Mouse (Mus musculus): Measurements from ENCODE around the gene Slc7a6os. TPM values are rescaled to one million over a fixed set of nuclear protein-coding genes. Genes with fewer than 3 reads are reported as not detected.

The Slc7a6os gene
- polyA plus RNA-seq, 1 experiment, result 34.0 TPM

- Histone ChIP-seq H3K4me3 (ENCODE audit: insufficient read depth, low read length) (no peak overlapping the region), H3K27ac (ENCODE audit: insufficient read depth, low read length) (peak overlapping the region; percentile 66), H3K4me1 (ENCODE audit: control insufficient read depth, insufficient read depth, low read length) (no peaks in the 10 kb centered on the region; the same call in 1 of the 2 replicates)
- TF ChIP-seq CTCF (IDR thresholded peaks at IDR 0.05; ENCODE audit: borderline replicate concordance, insufficient read depth, low read length), result no peak
- no peak for TF ChIP-seq POLR2A (IDR thresholded peaks at IDR 0.05; ENCODE audit: low read depth, low read length)
These were observed 25.0 kb downstream of the Slc7a6os start for GRCm38 (mm10) chr8:106185628-106186270.

- TF ChIP-seq POLR2A (IDR thresholded peaks at IDR 0.05; ENCODE audit: low read depth, low read length) (no peak), CTCF (IDR thresholded peaks at IDR 0.05; ENCODE audit: borderline replicate concordance, insufficient read depth, low read length) (no peak)
- Histone ChIP-seq H3K27ac (ENCODE audit: insufficient read depth, low read length) (no peak overlapping the region), H3K4me3 (ENCODE audit: insufficient read depth, low read length) (no peak overlapping the region), H3K4me1 (ENCODE audit: control insufficient read depth, insufficient read depth, low read length) (peaks cover 4% of the 10 kb centered on the region; the same call in 1 of the 2 replicates)
These were observed 32.3 kb downstream of the Slc7a6os start for GRCm38 (mm10) chr8:106178428-106178827.

- no peak overlapping the region for H3K4me3 ChIP-seq (ENCODE audit: insufficient read depth, low read length)
- no peak overlapping the region for H3K27ac ChIP-seq (ENCODE audit: insufficient read depth, low read length)
- peaks cover 4% of the 10 kb centered on the region; the same call in 1 of the 2 replicates for H3K4me1 ChIP-seq (ENCODE audit: control insufficient read depth, insufficient read depth, low read length)
- TF ChIP-seq CTCF (IDR thresholded peaks at IDR 0.05; ENCODE audit: borderline replicate concordance, insufficient read depth, low read length) (no peak), POLR2A (IDR thresholded peaks at IDR 0.05; ENCODE audit: low read depth, low read length) (no peak)
These were observed 33.1 kb downstream of the Slc7a6os start for GRCm38 (mm10) chr8:106177594-106177993.

- Histone ChIP-seq H3K4me3 (ENCODE audit: insufficient read depth, low read length) (no peak overlapping the region), H3K4me1 (ENCODE audit: control insufficient read depth, insufficient read depth, low read length) (peaks cover 4% of the 10 kb centered on the region; the same call in 1 of the 2 replicates), H3K27ac (ENCODE audit: insufficient read depth, low read length) (no peak overlapping the region)
- no peak for TF ChIP-seq POLR2A (IDR thresholded peaks at IDR 0.05; ENCODE audit: low read depth, low read length)
- TF ChIP-seq CTCF (IDR thresholded peaks at IDR 0.05; ENCODE audit: borderline replicate concordance, insufficient read depth, low read length), result no peak
These were observed 33.8 kb downstream of the Slc7a6os start for GRCm38 (mm10) chr8:106176891-106177290.

GRCm38 (mm10) chr8:106173566-106173965 is 37.2 kb downstream of the Slc7a6os start:
- Histone ChIP-seq H3K4me1 (ENCODE audit: control insufficient read depth, insufficient read depth, low read length) (peaks cover 4% of the 10 kb centered on the region; the same call in 1 of the 2 replicates), H3K4me3 (ENCODE audit: insufficient read depth, low read length) (no peak overlapping the region), H3K27ac (ENCODE audit: insufficient read depth, low read length) (no peak overlapping the region)
- no peak for TF ChIP-seq POLR2A (IDR thresholded peaks at IDR 0.05; ENCODE audit: low read depth, low read length)
- no peak for TF ChIP-seq CTCF (IDR thresholded peaks at IDR 0.05; ENCODE audit: borderline replicate concordance, insufficient read depth, low read length)

GRCm38 (mm10) chr8:106169934-106170480 is 40.7 kb downstream of the Slc7a6os start:
- Histone ChIP-seq H3K27ac (ENCODE audit: insufficient read depth, low read length) (peak overlapping the region; percentile 17; the same call in 1 of the 2 replicates), H3K4me1 (ENCODE audit: control insufficient read depth, insufficient read depth, low read length) (no peaks in the 10 kb centered on the region), H3K4me3 (ENCODE audit: insufficient read depth, low read length) (peak overlapping the region; percentile 74)
- no peak for TF ChIP-seq CTCF (IDR thresholded peaks at IDR 0.05; ENCODE audit: borderline replicate concordance, insufficient read depth, low read length)
- no peak for TF ChIP-seq POLR2A (IDR thresholded peaks at IDR 0.05; ENCODE audit: low read depth, low read length)

DNA sequence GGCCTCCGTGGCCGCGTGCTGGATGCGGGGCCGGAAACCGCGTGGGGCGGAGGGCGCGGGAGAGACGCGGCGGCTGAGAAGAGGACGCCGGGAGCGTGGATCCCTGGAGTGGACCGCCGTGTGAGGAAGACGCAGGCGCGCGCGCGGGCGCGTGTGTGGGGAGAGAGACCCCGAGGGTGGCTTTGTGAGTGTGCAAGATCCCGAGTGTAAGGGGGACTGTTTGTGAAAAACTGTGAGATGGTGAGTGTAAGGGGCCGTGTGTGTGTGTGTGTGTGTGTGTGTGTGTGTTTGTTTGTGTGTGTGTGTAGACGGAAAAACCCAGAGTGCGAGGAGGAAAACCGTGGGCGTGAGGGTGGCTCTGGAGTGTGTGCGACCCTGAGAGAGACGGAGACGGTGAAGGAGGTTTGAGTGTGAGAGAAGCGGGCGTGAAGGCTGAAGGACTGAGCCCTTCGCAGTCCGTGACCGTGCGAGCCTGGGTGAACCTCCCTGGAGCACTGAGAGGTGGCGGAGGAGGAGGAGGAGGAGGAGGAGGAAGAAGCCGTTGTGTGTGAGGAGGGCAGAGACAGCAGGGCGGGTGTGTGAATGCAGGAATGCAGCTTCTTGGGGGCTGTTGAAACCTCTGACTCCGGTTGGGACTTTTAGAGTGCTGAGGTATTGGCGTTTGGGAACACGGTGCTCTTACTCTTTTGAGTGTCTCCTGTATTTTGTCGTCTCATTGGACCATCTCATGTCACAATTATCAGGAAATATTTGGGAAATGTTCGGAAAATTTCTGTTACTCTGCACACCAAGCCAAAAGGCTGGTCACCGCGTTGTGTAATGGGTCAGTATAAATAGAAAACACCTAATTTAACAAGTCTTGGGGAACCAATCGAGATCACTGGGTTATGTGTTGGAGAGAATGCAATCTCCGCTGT is 41.5 kb downstream of the Slc7a6os start:
- no peaks in the 10 kb centered on the region for H3K4me1 ChIP-seq (ENCODE audit: control insufficient read depth, insufficient read depth, low read length)

GRCm38 (mm10) chr8:106168356-106169016 is 42.2 kb downstream of the Slc7a6os start, which contains the start of gene Slc7a6:
Gene Slc7a6, plus strand, starts transcription at chr8:106168857.
- H3K27ac ChIP-seq (ENCODE audit: insufficient read depth, low read length), result peak within 1 kb of the TSS; percentile 54
- TF ChIP-seq POLR2A (IDR thresholded peaks at IDR 0.05; ENCODE audit: low read depth, low read length), result peak; percentile 90
- no peak for TF ChIP-seq CTCF (IDR thresholded peaks at IDR 0.05; ENCODE audit: borderline replicate concordance, insufficient read depth, low read length)
- peak within 1 kb of the TSS; percentile 74 for H3K4me3 ChIP-seq (ENCODE audit: insufficient read depth, low read length)
- H3K4me1 ChIP-seq (ENCODE audit: control insufficient read depth, insufficient read depth, low read length), result no peaks in the 10 kb centered on the region

More for the DNA sequence above, 41.5 kb downstream of the Slc7a6os start:
- H3K4me3 ChIP-seq (ENCODE audit: insufficient read depth, low read length), result peak overlapping the region; percentile 74
- TF ChIP-seq CTCF (IDR thresholded peaks at IDR 0.05; ENCODE audit: borderline replicate concordance, insufficient read depth, low read length) (no peak), POLR2A (IDR thresholded peaks at IDR 0.05; ENCODE audit: low read depth, low read length) (0 out of 2 replicates have a peak, but pooled peaks have one; percentile 49)
- H3K27ac ChIP-seq (ENCODE audit: insufficient read depth, low read length), result peak overlapping the region; percentile 17

GRCm38 (mm10) chr8:106165460-106165859 is 45.3 kb downstream of the Slc7a6os start:
- TF ChIP-seq CTCF (IDR thresholded peaks at IDR 0.05; ENCODE audit: borderline replicate concordance, insufficient read depth, low read length) (peak; percentile 48), POLR2A (IDR thresholded peaks at IDR 0.05; ENCODE audit: low read depth, low read length) (no peak)
- Histone ChIP-seq H3K4me1 (ENCODE audit: control insufficient read depth, insufficient read depth, low read length) (no peaks in the 10 kb centered on the region), H3K27ac (ENCODE audit: insufficient read depth, low read length) (no peak overlapping the region), H3K4me3 (ENCODE audit: insufficient read depth, low read length) (no peak overlapping the region)
